Mouse (Mus musculus) testis, adult 2 months (tissue): ENCODE measurements around the gene Akt1s1. TPM values are rescaled to one million over a fixed set of nuclear protein-coding genes. Genes with fewer than 3 reads are reported as not detected.

Experiments
- H3K27ac ChIP-seq: fragments of 200-500 bp; 2 replicates; pipeline ENCODE4 v1.5.1; 2012; ENCODE audit warnings: low read depth, low read length; ENCODE audit not compliant: control insufficient read depth, insufficient read depth
- H3K27me3 ChIP-seq: fragments of 200-500 bp; 2 replicates; pipeline ENCODE4 v1.6.1; 2012; ENCODE audit warnings: mild to moderate bottlenecking, low read length, moderate library complexity; ENCODE audit not compliant: control insufficient read depth, insufficient read depth
- H3K36me3 ChIP-seq: fragments of 200-500 bp; 2 replicates; pipeline ENCODE4 v1.6.1; 2012; ENCODE audit warnings: mild to moderate bottlenecking, low read length; ENCODE audit not compliant: control insufficient read depth, insufficient read depth
- H3K4me1 ChIP-seq: fragments of 200-500 bp; 2 replicates; pipeline ENCODE4 v1.6.1; 2012; ENCODE audit warnings: low read length; ENCODE audit not compliant: control insufficient read depth, insufficient read depth
- H3K4me3 ChIP-seq: fragments of 200-500 bp; 2 replicates; pipeline ENCODE4 v1.5.1; 2012; ENCODE audit warnings: low read depth, mild to moderate bottlenecking, low read length, moderate library complexity, mixed read lengths; ENCODE audit not compliant: control insufficient read depth
- CTCF ChIP-seq: fragments of 200-500 bp; IDR thresholded peaks from 2 replicates; pipeline ENCODE4 v1.5.1; 2012; ENCODE audit warnings: low read depth, mild to moderate bottlenecking, inconsistent platforms, low read length, moderate library complexity; ENCODE audit not compliant: control insufficient read depth, insufficient read depth, insufficient replicate concordance
- POLR2A ChIP-seq: fragments of 200-500 bp; IDR thresholded peaks from 2 replicates; pipeline ENCODE4 v1.6.1; 2012; ENCODE audit warnings: low read depth, mild to moderate bottlenecking, inconsistent platforms, low read length, moderate library complexity; ENCODE audit not compliant: control insufficient read depth
- polyA plus RNA-seq: library from polyadenylated mRNA; depleted of rRNA; stranded (reverse); fragments of >200 nt; gene quantifications from 2 replicates; pipeline ENCODE4 v1.2.3, GENCODE M21; 2012

Akt1s1 gene
- polyA plus RNA-seq, 1 experiment, result 31.5 TPM

GRCm38 (mm10) chr7:44850146-44850545 lies 1.4 kb downstream of the Akt1s1 start:
- Histone ChIP-seq H3K36me3 (no peaks in the 10 kb centered on the region), H3K4me3 (peak overlapping the region; percentile 93), H3K27ac (peak overlapping the region; percentile 99), H3K4me1 (peaks cover 39% of the 10 kb centered on the region), H3K27me3 (no peaks in the 10 kb centered on the region)
- TF ChIP-seq POLR2A (no peak), CTCF (no peak)

GRCm38 (mm10) chr7:44850789-44851624 lies 2.2 kb downstream of the Akt1s1 start:
- peak overlapping the region; percentile 93 for H3K4me3 ChIP-seq
- H3K27me3 ChIP-seq, result no peaks in the 10 kb centered on the region
- no peaks in the 10 kb centered on the region for H3K36me3 ChIP-seq
- peak overlapping the region; percentile 81 for H3K27ac ChIP-seq
- H3K4me1 ChIP-seq, result peaks cover 46% of the 10 kb centered on the region
- TF ChIP-seq CTCF (no peak), POLR2A (no peak)

GRCm38 (mm10) chr7:44851625-44852234 lies 2.9 kb downstream of the Akt1s1 start:
- Histone ChIP-seq H3K4me1 (peaks cover 50% of the 10 kb centered on the region), H3K27me3 (no peaks in the 10 kb centered on the region), H3K4me3 (no peak overlapping the region), H3K27ac (no peak overlapping the region), H3K36me3 (no peaks in the 10 kb centered on the region)
- TF ChIP-seq CTCF (no peak), POLR2A (no peak)

- TF ChIP-seq POLR2A, result no peak
- TF ChIP-seq CTCF, result no peak
- Histone ChIP-seq H3K27ac (no peak overlapping the region), H3K4me3 (no peak overlapping the region), H3K4me1 (peaks cover 53% of the 10 kb centered on the region), H3K36me3 (no peaks in the 10 kb centered on the region), H3K27me3 (no peaks in the 10 kb centered on the region)
These were observed 3.7 kb downstream of the Akt1s1 start for GRCm38 (mm10) chr7:44852259-44853027.

- Histone ChIP-seq H3K27me3 (no peaks in the 10 kb centered on the region), H3K4me1 (peaks cover 54% of the 10 kb centered on the region), H3K36me3 (no peaks in the 10 kb centered on the region), H3K4me3 (no peak overlapping the region), H3K27ac (no peak overlapping the region; the same call in 1 of the 2 replicates)
- no peak for TF ChIP-seq POLR2A
- no peak for TF ChIP-seq CTCF
These were observed 4.3 kb downstream of the Akt1s1 start for GRCm38 (mm10) chr7:44853065-44853464.

GRCm38 (mm10) chr7:44853596-44854355 lies 5.0 kb downstream of the Akt1s1 start:
- H3K36me3 ChIP-seq, result no peaks in the 10 kb centered on the region
- peaks cover 58% of the 10 kb centered on the region for H3K4me1 ChIP-seq
- no peak for TF ChIP-seq CTCF
- TF ChIP-seq POLR2A, result no peak
- H3K27ac ChIP-seq, result peak overlapping the region; percentile 89
- H3K4me3 ChIP-seq, result peak overlapping the region; percentile 92
- no peaks in the 10 kb centered on the region for H3K27me3 ChIP-seq
